Mouse (Mus musculus): ENCODE data around the gene Prl8a1.

The Prl8a1 gene

DNA sequence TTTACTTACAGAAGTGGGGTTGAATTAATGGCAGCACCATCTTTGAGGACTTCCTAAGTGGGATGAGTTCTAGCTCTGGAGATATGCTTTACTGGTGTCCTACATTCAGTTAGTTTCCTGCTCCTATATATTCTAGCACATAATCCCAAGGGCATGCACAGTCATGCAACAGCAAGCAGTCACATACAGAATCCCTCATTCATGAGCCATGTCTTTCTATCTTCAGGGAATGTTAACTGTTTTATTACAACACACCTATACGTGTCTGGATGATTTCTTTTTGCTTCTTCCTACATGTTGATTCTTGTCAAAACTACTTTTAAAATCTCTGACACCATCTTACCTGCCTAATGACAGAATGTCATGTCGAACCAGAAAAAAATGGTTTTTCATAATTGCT is at the start of gene Prl8a1:
Prl8a1 (minus strand) TSS at position 101 of the 400 bp plus-strand sequence.
- no peak for DNase-seq

DNA sequence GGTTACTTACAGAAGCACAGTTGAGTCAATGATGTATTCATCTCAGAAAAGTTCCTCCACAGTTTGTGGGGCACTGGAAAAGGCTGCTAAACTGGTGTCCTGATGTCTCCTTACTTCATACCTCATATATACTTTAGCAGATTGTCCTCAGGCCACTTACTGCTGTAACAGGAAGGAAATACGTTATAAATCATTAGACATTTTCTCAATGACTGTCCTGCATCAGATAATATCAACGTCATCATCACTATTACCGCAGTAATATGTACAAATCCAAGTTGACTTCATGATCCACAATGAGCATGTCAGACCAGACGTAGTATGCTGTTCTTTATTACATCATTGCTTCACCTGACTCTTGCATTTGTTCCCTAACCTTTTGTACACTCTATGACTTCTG is 28.5 kb upstream of the Prl8a1 start, which contains the start of gene Prl7b1:
Prl7b1 (minus strand) TSS at position 101 of the 400 bp plus-strand sequence.
- no peak for DNase-seq

DNA sequence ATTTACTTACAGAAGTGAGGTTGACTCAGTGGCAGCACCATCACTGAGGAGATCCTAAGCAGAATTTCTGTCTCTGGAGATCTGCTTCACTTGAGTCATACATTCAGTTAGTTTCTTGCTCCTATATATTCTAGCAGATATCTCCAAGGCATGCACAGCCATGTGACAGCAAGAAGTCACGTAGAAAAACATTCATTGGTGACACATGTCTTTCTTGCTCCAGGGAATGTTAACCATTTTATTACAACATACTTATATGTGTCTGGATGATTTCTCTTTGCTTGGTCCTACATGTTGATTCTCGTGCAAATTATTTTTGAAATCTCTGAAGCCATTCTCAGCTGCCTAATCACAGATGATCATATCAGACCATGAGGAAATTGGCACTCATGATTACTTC is 17.5 kb downstream of the Prl8a1 start, which contains the start of gene Prl8a9:
Prl8a9 (minus strand) TSS at position 101 of the 400 bp plus-strand sequence.
- no peak for DNase-seq

DNA sequence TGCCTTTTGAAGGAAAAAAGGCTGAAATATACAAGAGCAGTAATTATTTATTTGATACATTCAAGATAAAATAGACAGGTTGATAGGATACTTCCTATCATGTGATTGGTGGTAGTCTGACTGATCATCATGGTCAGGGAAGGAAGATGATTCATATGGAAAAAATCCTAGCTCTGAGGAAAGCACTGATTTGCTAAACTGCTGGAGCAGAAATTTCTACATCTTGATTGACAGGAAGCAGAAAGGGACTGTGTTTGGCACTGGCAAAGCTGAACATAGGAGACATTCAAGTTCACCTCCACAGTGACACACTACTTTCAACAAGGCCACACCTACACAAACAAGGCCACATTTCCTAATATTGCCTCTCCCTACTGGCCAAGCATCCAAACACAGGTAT is 28.6 kb downstream of the Prl8a1 start:
- no peak for DNase-seq

Data from cerebellum, postnatal 25 days (tissue).